Mouse (Mus musculus) bone marrow, adult 2 months (tissue): Measurements from ENCODE around the gene Tcl1. TPM values are rescaled to one million over a fixed set of nuclear protein-coding genes. Genes with fewer than 3 reads are reported as not detected.

Experiments
- H3K27ac ChIP-seq: fragments of 200-500 bp; 2 replicates; pipeline ENCODE4 v1.5.1; 2012; ENCODE audit warnings: low read depth, mild to moderate bottlenecking, control low read depth, inconsistent platforms, low read length; ENCODE audit not compliant: control insufficient read depth, poor library complexity, insufficient read depth
- H3K4me1 ChIP-seq: fragments of 200-500 bp; 2 replicates; pipeline ENCODE4 v1.6.1; 2011; ENCODE audit warnings: low read length; ENCODE audit not compliant: control insufficient read depth, insufficient read depth
- H3K4me3 ChIP-seq: fragments of 200-500 bp; replicated peaks from 2 replicates; pipeline ENCODE3; 2011; ENCODE audit warnings: mild to moderate bottlenecking, low read depth, low read length, control low read depth; ENCODE audit not compliant: control insufficient read depth
- CTCF ChIP-seq: fragments of 200-500 bp; IDR thresholded peaks from 2 replicates; pipeline ENCODE4 v1.5.1; 2011; ENCODE audit warnings: low read length, control low read depth; ENCODE audit not compliant: control insufficient read depth, insufficient read depth
- POLR2A ChIP-seq: fragments of 200-500 bp; IDR thresholded peaks from 2 replicates; pipeline ENCODE4 v1.6.1; 2011; ENCODE audit warnings: low read depth, mild to moderate bottlenecking, control low read depth, low read length, borderline replicate concordance; ENCODE audit not compliant: control insufficient read depth
- WGBS: fragments of 180-500 bp; shearing (Covaris S2); methylation state at CpG from one replicate; pipeline ENCODE4 v1.1.7; 2018; 5-methylcytosine and 5-hydroxymethylcytosine counted together
- polyA plus RNA-seq: library from polyadenylated mRNA; stranded (reverse); fragments of >200 nt; gene quantifications from 2 replicates; pipeline ENCODE4 v1.2.4, GENCODE M21; 2011; ENCODE audit warnings: low replicate concordance; ENCODE audit not compliant: missing spikeins, insufficient read depth, insufficient read length

The Tcl1 gene
- polyA plus RNA-seq, result 7.6 TPM in 1 of 2 replicates, not detected in the other

DNA sequence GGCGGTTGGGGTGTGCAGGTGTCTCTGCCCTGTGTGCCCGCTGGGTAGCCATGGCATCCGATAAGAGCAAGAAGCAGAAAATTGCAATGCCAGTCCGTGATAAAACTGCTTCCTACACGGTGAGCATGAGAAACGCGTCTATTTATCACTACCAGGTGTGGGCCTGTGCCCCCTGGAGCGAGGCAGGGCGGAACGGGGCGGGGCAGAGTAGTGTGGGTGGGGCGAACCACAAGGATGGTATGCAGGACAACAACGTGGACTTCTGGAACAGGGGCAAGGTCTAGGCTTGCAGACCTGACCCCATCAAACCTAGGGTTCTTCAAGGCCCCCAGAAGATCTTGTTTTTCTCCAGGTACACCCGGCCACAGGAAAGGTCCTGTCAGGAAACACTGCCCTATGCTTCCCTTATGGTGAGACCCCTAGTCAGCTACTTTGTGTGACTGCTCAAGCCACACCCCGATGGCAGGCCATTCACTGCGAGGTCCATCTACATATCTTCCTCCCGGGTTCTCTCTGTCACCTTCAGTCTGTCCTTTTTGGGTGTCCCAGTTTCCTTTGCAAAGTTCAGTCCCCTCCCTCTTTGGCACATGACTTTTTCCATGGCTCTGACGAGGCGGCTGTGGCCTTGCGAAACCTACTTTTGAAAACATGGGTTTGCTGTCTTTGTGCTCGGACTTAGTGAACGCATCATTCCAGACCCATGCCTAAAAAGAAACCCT is at the start of gene Tcl1:
Tcl1 (minus strand) TSS at position 193 of the 719 bp plus-strand sequence.
- WGBS, result 83% methylated on average over 22 of the region's 22 CpGs

GRCm38 (mm10) chr12:105271016-105271965 is 48.7 kb upstream of the Tcl1 start:
- Histone ChIP-seq H3K4me3 (no peak overlapping the region), H3K27ac (no peak overlapping the region), H3K4me1 (no peaks in the 10 kb centered on the region)
- 58% methylated on average over 17 of the region's 17 CpGs for WGBS
- TF ChIP-seq CTCF (no peak), POLR2A (no peak)

More for the DNA sequence above, at the start of gene Tcl1:
- Histone ChIP-seq H3K27ac (no peak within 1 kb of the TSS), H3K4me3 (no peak within 1 kb of the TSS), H3K4me1 (no peaks in the 10 kb centered on the region)
- no peak for TF ChIP-seq CTCF
- no peak for TF ChIP-seq POLR2A

- TF ChIP-seq POLR2A (no peak), CTCF (no peak)
- no peak overlapping the region for H3K27ac ChIP-seq
- WGBS, result 72% methylated on average over 5 of the region's 5 CpGs
- H3K4me3 ChIP-seq, result no peak overlapping the region
- H3K4me1 ChIP-seq, result no peaks in the 10 kb centered on the region
These were observed 44.5 kb upstream of the Tcl1 start for GRCm38 (mm10) chr12:105267076-105267475.

DNA sequence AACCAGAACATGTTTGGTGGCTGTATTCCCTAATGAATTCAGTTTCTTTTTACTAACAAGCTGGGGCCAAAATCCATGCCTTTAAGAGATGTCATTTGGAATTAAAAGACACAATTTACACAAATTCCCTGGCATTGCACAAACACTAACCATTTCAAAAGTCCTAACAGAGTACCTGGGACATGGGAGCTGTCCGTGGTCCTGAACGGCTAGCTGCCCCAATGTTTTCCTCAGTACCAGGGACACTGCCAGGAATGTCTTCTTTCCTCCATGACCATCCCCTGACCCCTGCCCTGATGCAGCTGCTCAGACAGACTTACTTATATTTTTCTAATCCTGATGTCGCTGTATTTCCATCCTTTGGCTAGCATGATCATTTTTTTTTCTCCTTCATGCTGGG is 43.5 kb upstream of the Tcl1 start:
- Histone ChIP-seq H3K4me3 (no peak overlapping the region), H3K27ac (no peak overlapping the region), H3K4me1 (no peaks in the 10 kb centered on the region)
- TF ChIP-seq POLR2A, result no peak
- TF ChIP-seq CTCF, result no peak
- 6% methylated on average over 3 of the region's 3 CpGs for WGBS

GRCm38 (mm10) chr12:105259221-105259620 is 36.6 kb upstream of the Tcl1 start:
- TF ChIP-seq CTCF, result no peak
- no peak for TF ChIP-seq POLR2A

DNA sequence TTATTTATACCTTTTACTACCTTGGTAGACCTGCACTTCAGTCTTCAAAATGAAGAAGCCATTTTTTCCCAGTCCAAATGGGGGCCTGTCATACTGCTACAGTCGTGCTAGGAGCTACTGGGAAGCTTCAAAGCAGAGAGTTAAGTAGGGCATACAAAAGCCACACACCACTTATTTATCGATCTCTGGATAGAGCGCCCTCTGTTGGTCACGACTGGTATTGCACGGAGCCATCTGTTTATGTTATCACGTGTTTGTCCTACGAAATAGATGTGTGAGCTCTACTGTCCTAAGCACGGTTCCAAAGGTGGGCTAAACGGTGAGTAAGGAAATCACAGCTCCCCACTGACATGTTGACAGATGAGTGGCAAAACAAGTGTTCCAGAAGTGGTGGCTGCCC is 36.2 kb upstream of the Tcl1 start:
- Histone ChIP-seq H3K4me3 (no peak overlapping the region), H3K4me1 (no peaks in the 10 kb centered on the region), H3K27ac (no peak overlapping the region)
- no peak for TF ChIP-seq POLR2A
- TF ChIP-seq CTCF, result no peak
- 15% methylated on average over 9 of the region's 9 CpGs for WGBS

More at GRCm38 (mm10) chr12:105259221-105259620, 36.6 kb upstream of the Tcl1 start:
- Histone ChIP-seq H3K4me1 (no peaks in the 10 kb centered on the region), H3K27ac (no peak overlapping the region), H3K4me3 (no peak overlapping the region)
- whole genome bisulfite sequencing, result 31% methylated on average over 4 of the region's 4 CpGs

GRCm38 (mm10) chr12:105253796-105254195 is 31.2 kb upstream of the Tcl1 start:
- H3K4me3 ChIP-seq, result no peak overlapping the region
- H3K27ac ChIP-seq, result no peak overlapping the region
- TF ChIP-seq POLR2A (no peak), CTCF (no peak)
- 74% methylated on average over 3 of the region's 3 CpGs for WGBS
- no peaks in the 10 kb centered on the region for H3K4me1 ChIP-seq

DNA sequence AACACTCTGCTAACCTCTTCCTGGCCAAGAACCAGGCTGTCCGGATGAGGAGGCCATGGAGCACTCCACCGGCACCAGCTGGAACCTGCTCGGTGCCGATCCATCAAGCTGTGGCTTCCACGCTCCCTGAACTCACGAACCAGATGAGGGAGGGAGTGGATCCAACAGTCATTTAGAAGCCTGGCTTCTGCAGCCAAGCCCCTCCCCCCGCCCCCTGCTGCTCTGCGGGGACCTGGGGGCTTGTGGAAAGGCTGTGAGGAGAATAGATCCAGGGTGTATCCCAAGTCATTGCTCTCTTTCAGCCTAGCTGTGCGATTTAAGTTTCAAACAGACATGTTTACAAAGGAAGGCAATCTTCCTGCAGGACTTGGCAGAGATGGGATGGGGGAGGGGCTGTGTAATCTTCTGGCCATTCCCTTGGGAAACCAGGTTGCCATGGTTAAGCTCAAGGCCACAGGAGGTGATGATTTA is 26.2 kb upstream of the Tcl1 start:
- TF ChIP-seq CTCF, result no peak
- TF ChIP-seq POLR2A, result no peak
- H3K27ac ChIP-seq, result no peak overlapping the region
- 10% methylated on average over 9 of the region's 9 CpGs for WGBS
- H3K4me1 ChIP-seq, result no peaks in the 10 kb centered on the region
- H3K4me3 ChIP-seq, result no peak overlapping the region
